9 mouse cellular contexts compared by ENCODE assay signal in genomic region chr8:92673101-92673500, GRCm38 (mm10). TPM values are rescaled to one million over a fixed set of nuclear protein-coding genes. Genes with fewer than 3 reads are reported as not detected.
DNase-seq lines count a peak whose midpoint lies in the region; ATAC-seq and TF ChIP-seq lines count a peak whose summit lies in the region.
"Had no signal": no experiment of that assay in that cellular context is flagged by ENCODE, and none has a peak within 500 bp of the region (broad histone marks: within the 10 kb centered on the region; RNA-seq: fewer than 3 reads in every experiment).

No protein-coding gene starts in this region.

- TF ChIP-seq EP300 in stomach, postnatal 0 days (optimal IDR thresholded peaks at IDR 0.05), result no peak

- H3K4me1 ChIP-seq in lung, embryonic 16.5 days (replicated peaks; ENCODE audit: control insufficient read depth, insufficient read depth, low read length), result peaks cover 10% of the 10 kb centered on the region; the same call in 1 of the 2 replicates
- H3K4me1 ChIP-seq in limb, embryonic 12.5 days (replicated peaks), result peaks cover 30% of the 10 kb centered on the region
- peaks cover 4% of the 10 kb centered on the region for H3K4me1 ChIP-seq in stomach, postnatal 0 days (replicated peaks; ENCODE audit: control insufficient read depth, insufficient read depth)

- 4% methylated on average over 11 of the region's 11 CpGs for WGBS in lung, embryonic 16.5 days
- 2% methylated on average over 11 of the region's 11 CpGs for WGBS in limb, embryonic 12.5 days
- WGBS in stomach, postnatal 0 days, result 4% methylated on average over 11 of the region's 11 CpGs

- H3K27ac ChIP-seq in lung, embryonic 16.5 days (ENCODE audit: low read length), result no peak overlapping the region
- no peak overlapping the region for H3K27ac ChIP-seq in limb, embryonic 12.5 days
- H3K27ac ChIP-seq in stomach, postnatal 0 days (replicated peaks), result no peak overlapping the region

- peaks cover 72% of the 10 kb centered on the region for H3K27me3 ChIP-seq in lung, embryonic 16.5 days (ENCODE audit: control insufficient read depth, insufficient read depth, low read depth, low read length)
- H3K27me3 ChIP-seq in limb, embryonic 12.5 days, result peaks cover 93% of the 10 kb centered on the region
- peaks cover 19% of the 10 kb centered on the region; the same call in 1 of the 2 replicates for H3K27me3 ChIP-seq in stomach, postnatal 0 days (ENCODE audit: control insufficient read depth, insufficient read depth, low read length)

- peak overlapping the region; percentile 47 for H3K4me3 ChIP-seq in lung, embryonic 16.5 days (ENCODE audit: low read length)
- peak overlapping the region; percentile 46 for H3K4me3 ChIP-seq in limb, embryonic 12.5 days (replicated peaks)
- H3K4me3 ChIP-seq in stomach, postnatal 0 days (ENCODE audit: low read depth, low read length), result peak overlapping the region; percentile 31; the same call in 1 of the 2 replicates

- peak; percentile 25 for DNase-seq in embryo, embryonic 11 days
- no peak for DNase-seq in embryo, embryonic 10.5 days (ENCODE audit: low spot score)
- DNase-seq in lung, postnatal 25 days (ENCODE audit: low spot score), result no peak
- DNase-seq in stomach, postnatal 0 days (ENCODE audit: low spot score), result no peak
- DNase-seq in adrenal gland, postnatal 14 days, result no peak
- DNase-seq in frontal cortex, adult 2 months (ENCODE audit: extremely low spot score in 1 of 2, low spot score in 1 of 2), result no peak

- peak; percentile 26 for ATAC-seq in lung, embryonic 16.5 days (ENCODE audit: low read depth)
- no peak for ATAC-seq in limb, embryonic 12.5 days (ENCODE audit: insufficient number of reproducible peaks, insufficient read depth, low FRiP score, low TSS enrichment, low read depth)
- ATAC-seq in stomach, postnatal 0 days (ENCODE audit: low FRiP score, low TSS enrichment), result no peak

- H3K36me3 ChIP-seq in lung, embryonic 16.5 days (ENCODE audit: control insufficient read depth, insufficient read depth, low read length), result no peaks in the 10 kb centered on the region
- H3K36me3 ChIP-seq in limb, embryonic 12.5 days, result no peaks in the 10 kb centered on the region
- H3K36me3 ChIP-seq in stomach, postnatal 0 days (ENCODE audit: control insufficient read depth, insufficient read depth, low read length), result no peaks in the 10 kb centered on the region

- no peaks in the 10 kb centered on the region for H3K9me3 ChIP-seq in lung, embryonic 16.5 days (ENCODE audit: control insufficient read depth, low read length)
- no peaks in the 10 kb centered on the region for H3K9me3 ChIP-seq in limb, embryonic 12.5 days
- H3K9me3 ChIP-seq in stomach, postnatal 0 days (ENCODE audit: control insufficient read depth, low read length), result no peaks in the 10 kb centered on the region

- peak overlapping the region; percentile 73 for H3K4me2 ChIP-seq in lung, embryonic 16.5 days (ENCODE audit: low read depth, low read length)
- peak overlapping the region; percentile 90 for H3K4me2 ChIP-seq in limb, embryonic 12.5 days
- peak overlapping the region; percentile 50 for H3K4me2 ChIP-seq in stomach, postnatal 0 days (replicated peaks; ENCODE audit: low read depth)

- no peak for TF ChIP-seq CTCF in stomach, postnatal 0 days (IDR thresholded peaks at IDR 0.05; ENCODE audit: low read depth)

- H3K9ac ChIP-seq in lung, embryonic 16.5 days (ENCODE audit: low read length), result no peak overlapping the region
- H3K9ac ChIP-seq in limb, embryonic 12.5 days (replicated peaks), result no peak overlapping the region
- H3K9ac ChIP-seq in stomach, postnatal 0 days (ENCODE audit: low read length), result no peak overlapping the region

RNA-seq across cellular contexts. Expression of gene Irx6, which starts 1.0 kb away (rescaled TPM):
- 0.10 and 0.16 TPM in 2 replicates for polyA plus RNA-seq in lung, embryonic 16.5 days (2015; fragmentation: Nextera tagmentation; extraction: Ambion mirVana)
- polyA plus RNA-seq in limb, embryonic 12.5 days (2016; fragmentation: Nextera tagmentation; extraction: Ambion mirVana), result 2.0 and 2.2 TPM in 2 replicates
- not detected in 2 replicates for polyA plus RNA-seq in stomach, postnatal 0 days (2015; fragmentation: Nextera tagmentation; extraction: Ambion mirVana)
- not detected in 2 replicates for total RNA-seq in adrenal gland, postnatal 14 days (2021)
- 0.13 and 0.18 TPM in 2 replicates for polyA plus RNA-seq in frontal cortex, adult 2 months (2012; rRNA removed)
- total RNA-seq: heart, postnatal 10 days had no signal
